Mouse (Mus musculus) left cerebral cortex, adult 11 months (tissue): ENCODE measurements around the gene Pop4.

ENCODE experiments used
- DNase-seq: peaks from one replicate; pipeline ENCODE4 v3.0.0; 2022; ENCODE audit warnings: low spot score

Pop4 gene

GRCm38 (mm10) chr7:38219526-38219925 lies 51.7 kb downstream of the Pop4 start:
- no peak for DNase-seq

DNA sequence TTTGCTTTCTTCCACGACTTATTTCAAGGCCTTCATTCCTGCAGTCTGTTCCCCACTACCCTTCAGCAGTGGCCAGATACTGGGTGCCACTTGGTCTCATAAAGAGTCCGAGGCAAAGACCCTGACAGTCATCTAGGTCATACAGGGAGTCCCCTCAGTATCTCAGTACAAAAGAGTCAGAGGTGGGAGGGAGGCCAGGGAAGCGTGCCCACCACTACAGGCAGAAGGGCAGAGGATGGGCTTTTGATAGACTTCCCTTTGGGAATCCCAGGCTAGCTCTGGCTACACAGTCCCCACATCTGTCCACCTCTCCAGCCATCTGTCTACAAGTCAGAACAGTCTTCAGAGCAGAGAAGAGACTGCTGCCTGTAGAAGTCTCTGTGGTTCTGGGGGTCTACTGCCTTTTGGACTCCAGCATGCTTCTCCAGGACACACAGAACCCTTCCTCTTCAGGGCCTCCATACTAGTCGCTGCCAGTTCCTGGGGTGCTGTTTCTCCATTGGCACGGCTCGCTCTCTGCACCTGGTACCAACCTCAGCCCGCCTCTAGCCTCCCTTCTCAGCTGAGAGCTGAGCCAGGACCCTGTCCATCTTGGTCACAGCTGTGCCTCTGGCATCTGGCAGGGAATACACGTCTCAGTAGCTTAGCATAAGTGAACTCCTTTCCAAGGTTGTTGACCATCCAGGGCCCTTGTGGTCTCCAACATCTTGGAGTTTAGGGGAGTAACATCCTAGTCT lies 52.4 kb downstream of the Pop4 start:
- no peak for DNase-seq

DNA sequence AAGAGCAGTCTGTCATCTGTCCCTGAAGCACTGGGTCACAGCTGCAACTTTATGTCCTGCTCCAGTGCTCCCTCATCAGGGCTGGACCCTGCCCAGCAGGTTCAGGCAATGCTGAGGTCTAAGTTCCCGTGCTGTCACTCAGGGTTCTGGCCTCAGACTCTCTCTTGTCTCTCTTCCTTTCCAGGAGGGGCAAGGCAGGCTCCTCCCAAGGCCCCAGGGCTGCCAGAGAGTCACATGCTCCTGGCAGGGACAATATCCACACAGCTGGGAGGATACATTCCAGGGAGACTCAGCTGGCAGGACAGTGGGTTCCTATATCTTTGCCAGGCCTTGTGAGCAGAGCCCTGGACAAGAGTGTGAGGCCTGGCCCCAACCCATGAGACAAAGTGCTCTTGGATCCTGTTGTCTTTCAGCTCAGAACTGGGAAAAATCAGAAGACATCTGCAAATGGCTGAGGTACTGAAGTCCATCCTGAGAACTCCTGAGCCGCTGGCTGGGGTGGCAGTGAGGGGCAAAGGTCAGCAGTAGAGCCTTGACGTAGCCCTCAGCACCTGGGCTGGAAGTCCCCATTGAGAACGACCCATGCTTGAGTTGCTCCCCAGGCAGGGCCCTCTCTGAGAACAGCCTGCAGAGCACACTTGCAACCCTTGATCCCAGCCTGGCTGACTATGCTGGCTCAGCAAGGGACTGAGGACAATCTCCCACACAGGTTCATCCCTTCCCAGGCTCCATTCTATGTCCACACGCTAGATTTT lies 53.6 kb downstream of the Pop4 start:
- peak; percentile 78 for DNase-seq

DNA sequence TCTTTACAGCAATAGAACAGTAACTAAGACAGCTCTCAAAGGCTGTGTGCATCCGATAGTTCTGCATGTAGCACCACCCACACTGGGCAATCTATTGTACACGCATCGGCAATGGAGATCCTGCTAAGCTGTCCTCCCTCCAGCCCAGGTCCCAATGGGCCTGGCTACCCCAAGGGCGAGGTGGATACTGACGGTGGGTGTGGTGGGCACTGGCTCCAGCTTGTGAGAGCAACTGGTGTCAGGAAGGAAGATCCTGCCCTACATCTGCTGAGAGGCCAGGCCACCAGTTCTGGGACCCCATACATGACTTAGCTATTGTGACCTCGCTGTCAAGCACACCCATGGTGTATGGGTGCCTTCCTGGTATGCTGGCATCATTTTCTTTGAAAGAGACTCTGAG lies 55.5 kb downstream of the Pop4 start:
- no peak for DNase-seq

- no peak for DNase-seq
Observed at GRCm38 (mm10) chr7:38215281-38215680, 55.9 kb downstream of the Pop4 start.

GRCm38 (mm10) chr7:38214473-38215214 lies 56.6 kb downstream of the Pop4 start:
- DNase-seq, result no peak

GRCm38 (mm10) chr7:38212651-38213062 lies 58.6 kb downstream of the Pop4 start:
- DNase-seq, result no peak
